Mouse (Mus musculus): ENCODE measurements around the gene Cc2d1b. TPM values are rescaled to one million over a fixed set of nuclear protein-coding genes. Genes with fewer than 3 reads are reported as not detected.

Cc2d1b gene
- total and polyA plus RNA-seq, 3 experiments: 35.6 to 50.3 TPM; not detected in 1

DNA sequence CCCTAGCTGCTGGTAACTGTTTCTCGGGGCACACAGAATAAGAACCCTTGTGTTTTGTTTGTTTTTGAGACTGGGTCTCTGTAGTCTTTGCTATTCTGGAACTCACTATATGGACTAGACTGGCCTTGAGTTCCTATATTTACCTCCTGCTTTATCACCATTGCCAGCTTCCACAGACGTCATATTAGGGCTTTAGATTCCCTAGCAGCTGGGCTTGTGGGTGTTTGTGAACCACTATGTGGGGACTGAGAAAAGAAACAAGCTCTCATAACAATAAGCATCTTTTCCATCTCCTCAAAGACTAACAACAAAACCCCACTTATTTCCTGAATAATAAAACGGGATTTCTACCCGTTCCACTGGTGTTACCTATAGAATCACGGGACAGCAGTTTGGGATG, 8.8 kb upstream of the Cc2d1b start:
- no peaks in the 10 kb centered on the region for H3K4me1 ChIP-seq (ENCODE audit: control insufficient read depth in 1 of 2, insufficient read depth in 2 of 2, low read length in 2 of 2)
- no peak overlapping the region for H3K9ac ChIP-seq (ENCODE audit: control insufficient read depth, low read depth, low read length, poor library complexity, severe bottlenecking)
- H3K79me2 ChIP-seq (ENCODE audit: control insufficient read depth, insufficient read depth, low read length, poor library complexity): no peaks in the 10 kb centered on the region
- TF ChIP-seq NELFE (IDR thresholded peaks at IDR 0.05; ENCODE audit: low read depth, low read length): no peak
- no peak for TF ChIP-seq ZKSCAN1 (IDR thresholded peaks at IDR 0.05; ENCODE audit: low read depth, low read length)
- TF ChIP-seq MAZ (IDR thresholded peaks at IDR 0.05; ENCODE audit: low read depth, low read length): no peak
- no peak for TF ChIP-seq CHD2 (IDR thresholded peaks at IDR 0.05; ENCODE audit: low read length)
- no peak for TF ChIP-seq MXI1 (IDR thresholded peaks at IDR 0.05; ENCODE audit: low read depth, low read length)
- TF ChIP-seq MEF2A (IDR thresholded peaks at IDR 0.05; ENCODE audit: extremely low read depth, insufficient replicate concordance, low read depth, low read length, poor library complexity, severe bottlenecking): no peak
- H3K4me3 ChIP-seq (ENCODE audit: control insufficient read depth in 1 of 2, insufficient read depth in 1 of 2, low read depth in 2 of 2, low read length in 2 of 2): no peak overlapping the region
- H3K27ac ChIP-seq (ENCODE audit: control insufficient read depth, low read depth, low read length): no peak overlapping the region
- no peaks in the 10 kb centered on the region for H3K27me3 ChIP-seq (ENCODE audit: control insufficient read depth in 1 of 2, insufficient read depth in 2 of 2, low read length in 2 of 2)
- no peak for DNase-seq (ENCODE audit: low read depth, low spot score)
- no peaks in the 10 kb centered on the region for H3K9me3 ChIP-seq (replicated peaks; ENCODE audit: insufficient read depth, low read length)
- peaks cover 0 to 23% of the 10 kb centered on the region in 2 experiments; a peak in 2 of 4 replicates for H3K36me3 ChIP-seq (ENCODE audit: control insufficient read depth in 1 of 2, insufficient read depth in 2 of 2, low read length in 2 of 2)

DNA sequence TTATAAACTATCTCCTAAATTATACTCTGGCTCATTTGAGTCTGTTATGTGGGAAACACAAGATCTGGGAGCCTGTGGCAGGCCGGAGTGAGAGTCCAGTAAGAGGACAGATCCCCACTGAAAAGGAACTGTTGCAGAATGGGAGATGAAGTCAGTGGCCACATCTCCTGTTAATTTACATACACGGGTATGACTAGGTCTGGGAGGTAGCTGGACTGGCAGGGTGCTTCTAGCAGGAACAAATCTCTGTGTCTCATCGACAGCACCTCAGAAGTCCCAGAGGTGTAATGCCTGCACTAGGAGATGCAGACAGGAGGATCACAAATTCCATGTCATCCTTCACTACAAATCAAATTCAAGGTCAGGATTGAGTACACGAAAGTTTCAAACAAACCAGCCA, 1.2 kb upstream of the Cc2d1b start:
- H3K79me2 ChIP-seq (ENCODE audit: control insufficient read depth, insufficient read depth, low read length, poor library complexity): peaks cover 7% of the 10 kb centered on the region
- no peak overlapping the region for H3K4me3 ChIP-seq (ENCODE audit: control insufficient read depth in 1 of 2, insufficient read depth in 1 of 2, low read depth in 2 of 2, low read length in 2 of 2)
- H3K27me3 ChIP-seq (ENCODE audit: control insufficient read depth in 1 of 2, insufficient read depth in 2 of 2, low read length in 2 of 2): no peaks in the 10 kb centered on the region
- no peak overlapping the region; the same call in 1 of the 2 replicates for H3K9ac ChIP-seq (ENCODE audit: control insufficient read depth, low read depth, low read length, poor library complexity, severe bottlenecking)
- no peak overlapping the region for H3K27ac ChIP-seq (ENCODE audit: control insufficient read depth, low read depth, low read length)
- no peaks in the 10 kb centered on the region for H3K9me3 ChIP-seq (replicated peaks; ENCODE audit: insufficient read depth, low read length)
- H3K4me1 ChIP-seq (ENCODE audit: control insufficient read depth in 1 of 2, insufficient read depth in 2 of 2, low read length in 2 of 2): peaks cover 0 to 16% of the 10 kb centered on the region in 2 experiments; a peak in 3 of 4 replicates
- no peak for DNase-seq (ENCODE audit: low read depth, low spot score)
- TF ChIP-seq POLR2A (IDR thresholded peaks at IDR 0.05; ENCODE audit: control insufficient read depth in 1 of 2, insufficient read depth in 1 of 2, low read depth in 1 of 2, low read length in 2 of 2, poor library complexity in 1 of 2) (no peak), ZNF384 (IDR thresholded peaks at IDR 0.05; ENCODE audit: low read depth, low read length) (no peak), USF2 (IDR thresholded peaks at IDR 0.05; ENCODE audit: borderline replicate concordance in 1 of 2, insufficient read depth in 1 of 2, low read depth in 1 of 2, low read length in 2 of 2) (no peak), GATA1 (IDR thresholded peaks at IDR 0.05; ENCODE audit: low read depth, low read length) (no peak), MAZ (IDR thresholded peaks at IDR 0.05; ENCODE audit: low read depth, low read length) (no peak), ELF1 (IDR thresholded peaks at IDR 0.05; ENCODE audit: low read depth, low read length) (no peak), JUND (IDR thresholded peaks at IDR 0.05; ENCODE audit: low read depth, low read length) (no peak), MAX (IDR thresholded peaks at IDR 0.05; ENCODE audit: low read length) (no peak), EP300 (IDR thresholded peaks at IDR 0.05; ENCODE audit: low read depth in 1 of 2, low read length in 2 of 2) (no peak), MYB (IDR thresholded peaks at IDR 0.05; ENCODE audit: low read depth, low read length) (no peak), CTCF (IDR thresholded peaks at IDR 0.05 in 2 of 3, conservative IDR thresholded peaks at IDR 0.05 in 1 of 3; ENCODE audit: control insufficient read depth in 1 of 3, insufficient read depth in 1 of 3, low read depth in 2 of 3, low read length in 3 of 3, poor library complexity in 1 of 3, severe bottlenecking in 1 of 3) (no peak), POLR2AphosphoS2 (IDR thresholded peaks at IDR 0.05; ENCODE audit: low read length) (no peak), MEF2A (IDR thresholded peaks at IDR 0.05; ENCODE audit: extremely low read depth, insufficient replicate concordance, low read depth, low read length, poor library complexity, severe bottlenecking) (no peak), RAD21 (IDR thresholded peaks at IDR 0.05; ENCODE audit: low read depth, low read length) (no peak), MYC (IDR thresholded peaks at IDR 0.05; ENCODE audit: low read depth, low read length) (no peak), ZC3H11A (IDR thresholded peaks at IDR 0.05; ENCODE audit: low read depth, low read length) (no peak), USF1 (IDR thresholded peaks at IDR 0.05; ENCODE audit: low read depth, low read length) (no peak), E2F4 (IDR thresholded peaks at IDR 0.05; ENCODE audit: borderline replicate concordance, low read depth, low read length) (no peak)
- H3K36me3 ChIP-seq (ENCODE audit: control insufficient read depth in 1 of 2, insufficient read depth in 2 of 2, low read length in 2 of 2): peaks cover 9 to 10% of the 10 kb centered on the region in 2 experiments; a peak in 3 of 4 replicates
